Mouse (Mus musculus) MEL (cell line): ENCODE results near the gene Rps5. TPM values are rescaled to one million over a fixed set of nuclear protein-coding genes. Genes with fewer than 3 reads are reported as not detected.

ENCODE experiments used
- DNase-seq: peaks from one replicate; pipeline ENCODE4 v3.0.0; 2011; ENCODE audit warnings: low read depth, low spot score
- H3K27ac ChIP-seq: 2 replicates; pipeline ENCODE4 v1.5.1; 2012; ENCODE audit warnings: low read depth, mild to moderate bottlenecking, control low read depth, low read length, moderate library complexity; ENCODE audit not compliant: control insufficient read depth
- H3K27me3 ChIP-seq, 2 experiments: fragments of 150-350 bp in 1 of 2; sonication (generic) in 1 of 2; 2 replicates each; pipeline ENCODE4 v1.6.1; 2012; ENCODE audit warnings: low read length in 2 of 2, mild to moderate bottlenecking in 2 of 2, improper control_type of control experiment in 1 of 2, moderate library complexity in 1 of 2; ENCODE audit not compliant: insufficient read depth in 2 of 2, control insufficient read depth in 1 of 2
- H3K36me3 ChIP-seq, 2 experiments: 2 replicates each; pipeline ENCODE4 v1.6.1; 2012 to 2014; ENCODE audit warnings: low read length in 2 of 2, improper control_type of control experiment in 1 of 2, inconsistent platforms in 1 of 2, mild to moderate bottlenecking in 1 of 2; ENCODE audit not compliant: insufficient read depth in 2 of 2, control insufficient read depth in 1 of 2
- H3K4me1 ChIP-seq, 2 experiments: fragments of 150-350 bp in 1 of 2; sonication (generic) in 1 of 2; 2 replicates each; pipeline ENCODE4 v1.6.1; 2012; ENCODE audit warnings: low read length in 2 of 2, improper control_type of control experiment in 1 of 2, mild to moderate bottlenecking in 1 of 2; ENCODE audit not compliant: insufficient read depth in 2 of 2, control insufficient read depth in 1 of 2
- H3K4me3 ChIP-seq, 2 experiments: fragments of 150-350 bp in 1 of 2; sonication (generic) in 1 of 2; 2 replicates each; pipeline ENCODE4 v1.5.1; 2012; ENCODE audit warnings: low read depth in 2 of 2, low read length in 2 of 2, mild to moderate bottlenecking in 2 of 2, moderate library complexity in 2 of 2, control low read depth in 1 of 2, improper control_type of control experiment in 1 of 2; ENCODE audit not compliant: control insufficient read depth in 1 of 2, insufficient read depth in 1 of 2
- H3K79me2 ChIP-seq: 2 replicates; pipeline ENCODE4 v1.6.1; 2012; ENCODE audit warnings: mild to moderate bottlenecking, low read length, moderate library complexity; ENCODE audit not compliant: control insufficient read depth, poor library complexity, insufficient read depth
- H3K9ac ChIP-seq: 2 replicates; pipeline ENCODE4 v1.6.1; 2012; ENCODE audit warnings: low read depth, mild to moderate bottlenecking, control low read depth, low read length, moderate library complexity; ENCODE audit not compliant: control insufficient read depth, poor library complexity, severe bottlenecking
- H3K9me3 ChIP-seq: fragments of 150-350 bp; sonication (generic); replicated peaks from 2 replicates; pipeline ENCODE4 v1.6.1; 2012; ENCODE audit warnings: mild to moderate bottlenecking, low read length, improper control_type of control experiment, moderate library complexity; ENCODE audit not compliant: insufficient read depth
- CHD2 ChIP-seq: IDR thresholded peaks from 2 replicates; pipeline ENCODE4 v1.6.1; 2011; ENCODE audit warnings: low read length, improper control_type of control experiment
- CTCF ChIP-seq, 3 experiments: IDR thresholded peaks in 2 of 3; conservative IDR thresholded peaks in 1 of 3; 2 replicates each; pipeline ENCODE4 v1.5.1; 2011 to 2012; ENCODE audit warnings: low read length in 3 of 3, low read depth in 2 of 3, mild to moderate bottlenecking in 2 of 3, improper control_type of control experiment in 1 of 3, inconsistent platforms in 1 of 3, mixed read lengths in 1 of 3, moderate library complexity in 1 of 3; ENCODE audit not compliant: control insufficient read depth in 1 of 3, insufficient read depth in 1 of 3, poor library complexity in 1 of 3, severe bottlenecking in 1 of 3
- E2F4 ChIP-seq: IDR thresholded peaks from 2 replicates; pipeline ENCODE4 v1.6.1; 2011; ENCODE audit warnings: low read depth, low read length, improper control_type of control experiment, borderline replicate concordance
- ELF1 ChIP-seq: IDR thresholded peaks from 2 replicates; pipeline ENCODE4 v1.6.1; 2014; ENCODE audit warnings: low read depth, mild to moderate bottlenecking, inconsistent platforms, low read length, improper control_type of control experiment, moderate library complexity
- ETS1 ChIP-seq: IDR thresholded peaks from 2 replicates; pipeline ENCODE4 v1.6.1; 2012; ENCODE audit warnings: low read depth, mild to moderate bottlenecking, inconsistent platforms, low read length, improper control_type of control experiment, moderate library complexity
- GABPA ChIP-seq: IDR thresholded peaks from 2 replicates; pipeline ENCODE4 v1.6.1; 2012; ENCODE audit warnings: low read depth, mild to moderate bottlenecking, inconsistent platforms, low read length, improper control_type of control experiment, moderate library complexity
- GATA1 ChIP-seq: IDR thresholded peaks from 2 replicates; pipeline ENCODE4 v1.6.1; 2011; ENCODE audit warnings: low read depth, low read length, improper control_type of control experiment
- HCFC1 ChIP-seq: IDR thresholded peaks from 2 replicates; pipeline ENCODE4 v1.6.1; 2012; ENCODE audit warnings: low read depth, mild to moderate bottlenecking, inconsistent platforms, low read length, improper control_type of control experiment, moderate library complexity
- JUND ChIP-seq: IDR thresholded peaks from 2 replicates; pipeline ENCODE4 v1.6.1; 2011; ENCODE audit warnings: low read depth, mild to moderate bottlenecking, improper control_type of control experiment, low read length
- MAFK ChIP-seq: IDR thresholded peaks from 2 replicates; pipeline ENCODE4 v1.6.1; 2011; ENCODE audit warnings: low read depth, mild to moderate bottlenecking, low read length, improper control_type of control experiment, borderline replicate concordance
- MEF2A ChIP-seq: IDR thresholded peaks from 2 replicates; pipeline ENCODE4 v1.6.1; 2014; ENCODE audit warnings: low read depth, mild to moderate bottlenecking, inconsistent platforms, low read length, improper control_type of control experiment; ENCODE audit not compliant: poor library complexity, insufficient replicate concordance, severe bottlenecking; ENCODE audit errors: extremely low read depth
- MXI1 ChIP-seq: IDR thresholded peaks from 2 replicates; pipeline ENCODE4 v1.6.1; 2011; ENCODE audit warnings: mild to moderate bottlenecking, low read depth, low read length, improper control_type of control experiment
- MYB ChIP-seq: IDR thresholded peaks from 2 replicates; pipeline ENCODE4 v1.6.1; 2011; ENCODE audit warnings: mild to moderate bottlenecking, low read depth, low read length, improper control_type of control experiment
- MYC ChIP-seq: IDR thresholded peaks from 2 replicates; pipeline ENCODE4 v1.6.1; 2011; ENCODE audit warnings: low read depth, mild to moderate bottlenecking, low read length, improper control_type of control experiment, moderate library complexity
- NELFE ChIP-seq: IDR thresholded peaks from 2 replicates; pipeline ENCODE4 v1.6.1; 2011; ENCODE audit warnings: low read depth, low read length, improper control_type of control experiment
- POLR2A ChIP-seq, 2 experiments: IDR thresholded peaks; 2 replicates each; pipeline ENCODE4 v1.6.1; 2011 to 2012; ENCODE audit warnings: low read length in 2 of 2, mild to moderate bottlenecking in 2 of 2, control low read depth in 1 of 2, improper control_type of control experiment in 1 of 2, low read depth in 1 of 2, moderate library complexity in 1 of 2; ENCODE audit not compliant: control insufficient read depth in 1 of 2, insufficient read depth in 1 of 2, poor library complexity in 1 of 2
- POLR2AphosphoS2 ChIP-seq: IDR thresholded peaks from 2 replicates; pipeline ENCODE4 v1.6.1; 2011; ENCODE audit warnings: low read length, improper control_type of control experiment
- SIN3A ChIP-seq: IDR thresholded peaks from 2 replicates; pipeline ENCODE4 v1.6.1; 2012; ENCODE audit warnings: low read length, improper control_type of control experiment, inconsistent platforms
- SMC3 ChIP-seq: IDR thresholded peaks from 2 replicates; pipeline ENCODE4 v1.6.1; 2011; ENCODE audit warnings: low read depth, low read length, improper control_type of control experiment
- TBP ChIP-seq: IDR thresholded peaks from 2 replicates; pipeline ENCODE4 v1.8.0; 2011; ENCODE audit warnings: low read depth, low read length, improper control_type of control experiment
- TCF12 ChIP-seq: IDR thresholded peaks from 2 replicates; pipeline ENCODE4 v1.6.1; 2014; ENCODE audit warnings: low read depth, mild to moderate bottlenecking, inconsistent platforms, low read length, improper control_type of control experiment, moderate library complexity
- UBTF ChIP-seq: IDR thresholded peaks from 2 replicates; pipeline ENCODE4 v1.6.1; 2012; ENCODE audit warnings: low read depth, mild to moderate bottlenecking, inconsistent platforms, low read length, improper control_type of control experiment, moderate library complexity, borderline replicate concordance; ENCODE audit not compliant: insufficient read depth
- ZC3H11A ChIP-seq: IDR thresholded peaks from 2 replicates; pipeline ENCODE4 v1.6.1; 2012; ENCODE audit warnings: low read depth, mild to moderate bottlenecking, inconsistent platforms, low read length, improper control_type of control experiment
- ZKSCAN1 ChIP-seq: IDR thresholded peaks from 2 replicates; pipeline ENCODE4 v1.6.1; 2012; ENCODE audit warnings: low read depth, mild to moderate bottlenecking, inconsistent platforms, low read length, improper control_type of control experiment, moderate library complexity
- ZMIZ1 ChIP-seq: IDR thresholded peaks from 2 replicates; pipeline ENCODE4 v1.6.1; 2012; ENCODE audit warnings: low read depth, mild to moderate bottlenecking, inconsistent platforms, low read length, improper control_type of control experiment, moderate library complexity
- polyA plus RNA-seq, 2 experiments: library from polyadenylated mRNA; stranded (reverse) in 1 of 2; unstranded in 1 of 2; fragments of >175 nt in 1 of 2; fragments of >200 nt in 1 of 2; gene quantifications; 2 replicates each; pipeline versions ENCODE4 v1.2.1 to v1.2.4; 2012; ENCODE audit warnings: low replicate concordance in 2 of 2, low read depth in 1 of 2; ENCODE audit not compliant: insufficient read length in 2 of 2, insufficient read depth in 1 of 2, missing spikeins in 1 of 2
- total RNA-seq: library from RNA; depleted of rRNA; stranded (reverse); fragments of 300-350 nt; gene quantifications from 2 replicates; pipeline ENCODE4 v1.2.3, GENCODE M21; 2012

Gene Rps5
- total and polyA plus RNA-seq, 3 experiments, result 960 to 4,196 (median 2,915) TPM

DNA sequence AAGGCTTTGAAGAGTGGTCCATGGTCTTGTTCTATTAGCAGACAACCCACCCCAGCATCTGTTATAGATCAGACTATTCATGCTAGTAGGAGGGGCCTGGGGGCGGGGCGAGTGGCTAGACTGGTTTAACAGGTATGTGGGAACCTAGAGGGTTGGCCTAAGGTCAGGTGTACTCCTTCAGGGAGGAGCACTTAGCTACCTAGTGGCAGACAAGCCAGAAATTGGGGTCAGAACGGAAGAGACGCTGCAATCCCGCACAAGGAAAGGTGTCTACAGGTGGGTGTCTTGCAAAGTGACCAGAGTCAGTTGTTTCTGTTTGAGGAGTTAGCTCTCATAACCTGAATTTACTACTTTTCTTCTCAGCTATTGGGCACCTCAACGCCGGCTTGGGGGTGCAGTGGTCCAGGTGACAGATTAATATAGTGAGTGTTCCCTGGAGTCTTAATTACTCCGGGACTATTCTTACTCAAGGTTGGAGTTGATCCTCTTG is 5.1 kb downstream of the Rps5 start, which contains the start of gene Rnf225:
Rnf225 (plus strand) TSS at position 226 of the 490 bp plus-strand sequence.
- no peak within 1 kb of the TSS for H3K9ac ChIP-seq
- TF ChIP-seq MYB, result peak; percentile 41
- no peak for TF ChIP-seq ELF1
- TF ChIP-seq ETS1, result no peak
- peak; percentile 21 to 86; a peak in 3 of 4 replicates for TF ChIP-seq POLR2A (IDR thresholded peaks at IDR 0.05; ENCODE audit: control insufficient read depth in 1 of 2, insufficient read depth in 1 of 2, low read depth in 1 of 2, low read length in 2 of 2, poor library complexity in 1 of 2)
- TF ChIP-seq MXI1, result no peak
- no peak for TF ChIP-seq UBTF
- TF ChIP-seq CHD2, result peak; percentile 29; the same call in 1 of the 2 replicates
- no peak for TF ChIP-seq MEF2A
- peak; percentile 95 for TF ChIP-seq POLR2AphosphoS2
- no peak for TF ChIP-seq CTCF (IDR thresholded peaks at IDR 0.05 in 2 of 3, conservative IDR thresholded peaks at IDR 0.05 in 1 of 3; ENCODE audit: control insufficient read depth in 1 of 3, insufficient read depth in 1 of 3, low read depth in 2 of 3, low read length in 3 of 3, poor library complexity in 1 of 3, severe bottlenecking in 1 of 3)
- no peak for TF ChIP-seq E2F4
- TF ChIP-seq TBP, result no peak
- no peak for TF ChIP-seq GABPA
- peak; percentile 58 for DNase-seq
- H3K27me3 ChIP-seq, result no peaks in the 10 kb centered on the region
- peaks cover 22% of the 10 kb centered on the region for H3K79me2 ChIP-seq
- no peak within 1 kb of the TSS for H3K27ac ChIP-seq
- H3K4me1 ChIP-seq, result peaks cover 0 to 10% of the 10 kb centered on the region in 2 experiments; a peak in 1 of 4 replicates
- no peak within 1 kb of the TSS for H3K4me3 ChIP-seq
- H3K36me3 ChIP-seq, result peaks cover 14 to 18% of the 10 kb centered on the region in 2 experiments
- no peaks in the 10 kb centered on the region for H3K9me3 ChIP-seq

DNA sequence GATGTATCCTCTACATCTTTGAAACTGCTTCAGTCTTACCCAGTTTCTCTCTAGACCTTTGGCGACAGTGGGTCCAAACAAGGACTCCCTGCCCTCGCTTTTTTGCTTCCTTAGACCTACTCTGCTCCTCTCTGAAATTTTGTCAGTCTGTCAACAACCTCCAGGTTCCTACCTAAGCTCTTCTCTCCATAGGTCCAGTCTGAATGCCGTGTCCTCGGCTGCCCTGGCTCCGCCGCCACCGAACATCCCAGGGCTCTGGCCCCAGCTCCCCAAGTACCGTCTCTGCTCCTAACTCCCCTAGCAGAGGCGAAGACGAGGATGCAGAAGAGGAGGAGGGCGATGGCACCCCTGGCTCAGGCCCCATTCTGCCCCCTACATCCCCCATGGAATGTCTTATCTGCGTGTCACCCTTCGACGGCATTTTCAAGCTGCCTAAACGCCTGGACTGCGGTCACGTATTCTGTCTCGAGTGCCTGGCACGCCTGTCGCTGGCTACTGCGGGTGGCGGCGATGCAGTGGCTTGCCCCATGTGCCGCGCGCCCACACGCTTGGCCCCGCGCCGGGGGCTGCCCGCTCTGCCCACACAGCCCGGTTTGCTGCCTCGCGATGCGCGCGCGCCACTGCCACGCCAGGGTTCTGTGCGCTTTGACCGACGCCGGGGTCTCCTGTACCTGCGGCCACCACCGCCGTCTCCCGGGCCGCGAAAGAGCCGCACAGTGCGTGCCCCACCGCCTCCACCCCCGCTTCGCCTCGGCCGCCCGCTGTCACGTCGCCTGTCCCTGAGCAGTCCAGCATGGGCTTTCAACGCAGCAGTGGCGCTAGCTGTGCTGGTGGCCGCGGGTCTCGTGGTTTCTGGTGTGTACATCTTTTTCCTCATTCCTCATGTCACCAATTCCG is 5.9 kb downstream of the Rps5 start:
- TF ChIP-seq MAFK (no peak), ZC3H11A (no peak), SMC3 (0 out of 2 replicates have a peak, but pooled peaks have one; percentile 21), CHD2 (peak; percentile 50), TCF12 (no peak), GATA1 (no peak), POLR2A (IDR thresholded peaks at IDR 0.05; ENCODE audit: control insufficient read depth in 1 of 2, insufficient read depth in 1 of 2, low read depth in 1 of 2, low read length in 2 of 2, poor library complexity in 1 of 2) (peak; percentile 9 to 59; a peak in 2 of 4 replicates), MYC (no peak), TBP (no peak), HCFC1 (no peak), ELF1 (no peak), MXI1 (no peak), ZKSCAN1 (no peak), MEF2A (no peak), SIN3A (no peak), JUND (no peak), POLR2AphosphoS2 (peak; percentile 86), NELFE (no peak), ZMIZ1 (peak; percentile 57; the same call in 1 of the 2 replicates)
- H3K36me3 ChIP-seq, result peaks cover 13 to 18% of the 10 kb centered on the region in 2 experiments
- no peak overlapping the region for H3K27ac ChIP-seq
- H3K9me3 ChIP-seq, result no peaks in the 10 kb centered on the region
- peaks cover 0 to 10% of the 10 kb centered on the region in 2 experiments; a peak in 1 of 4 replicates for H3K4me1 ChIP-seq
- H3K79me2 ChIP-seq, result peaks cover 15% of the 10 kb centered on the region
- H3K9ac ChIP-seq, result no peak overlapping the region
- no peak overlapping the region for H3K4me3 ChIP-seq
- peak; percentile 51 for DNase-seq
- H3K27me3 ChIP-seq, result no peaks in the 10 kb centered on the region
